Mouse (Mus musculus): ENCODE data around the gene Mid2. TPM values are rescaled to one million over a fixed set of nuclear protein-coding genes. Genes with fewer than 3 reads are reported as not detected.

Gene Mid2
- polyA plus RNA-seq, 1 experiment from 2014 or later = 0.36 TPM

- no peak for ATAC-seq (ENCODE audit: insufficient read depth)
- no peaks in the 10 kb centered on the region for H3K4me1 ChIP-seq (replicated peaks)
- WGBS (ENCODE audit: insufficient replicate concordance) = 57% methylated on average over 4 of the region's 4 CpGs
These were observed 41.7 kb downstream of the Mid2 start for GRCm38 (mm10) chrX:140706077-140706476.

DNA sequence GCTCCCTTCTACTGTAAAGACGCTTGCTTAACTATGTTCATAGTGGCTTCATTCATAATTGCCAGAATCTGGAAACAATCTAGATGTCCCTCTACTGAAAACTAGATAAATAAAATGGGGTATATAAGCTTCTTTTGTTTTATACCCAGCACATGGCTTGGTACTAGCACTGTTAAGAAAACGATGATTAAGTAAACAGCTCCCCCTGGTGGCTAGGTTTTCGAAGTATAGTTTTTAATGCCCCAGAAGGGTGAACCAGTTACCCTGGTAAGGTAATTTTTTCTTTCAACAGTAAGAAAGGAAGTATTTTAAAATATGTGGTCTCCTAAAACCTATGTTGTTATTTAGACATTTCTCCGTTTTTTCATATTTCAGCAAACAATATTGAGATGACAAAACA, 58.0 kb downstream of the Mid2 start:
- Histone ChIP-seq H3K4me3 (replicated peaks) (no peak overlapping the region), H3K4me2 (no peak overlapping the region), H3K9ac (no peak overlapping the region), H3K27me3 (no peaks in the 10 kb centered on the region), H3K4me1 (replicated peaks) (no peaks in the 10 kb centered on the region), H3K36me3 (replicated peaks) (no peaks in the 10 kb centered on the region), H3K27ac (replicated peaks) (no peak overlapping the region), H3K9me3 (replicated peaks) (no peaks in the 10 kb centered on the region)
- ATAC-seq (ENCODE audit: insufficient read depth) = no peak
- WGBS (ENCODE audit: insufficient replicate concordance) = 36% methylated on average over 4 of the region's 4 CpGs

More at GRCm38 (mm10) chrX:140706077-140706476, 41.7 kb downstream of the Mid2 start:
- no peaks in the 10 kb centered on the region for H3K36me3 ChIP-seq (replicated peaks)
- no peak overlapping the region for H3K4me2 ChIP-seq
- no peak overlapping the region for H3K27ac ChIP-seq (replicated peaks)
- no peak overlapping the region for H3K9ac ChIP-seq
- no peaks in the 10 kb centered on the region for H3K9me3 ChIP-seq (replicated peaks)
- peaks cover 6% of the 10 kb centered on the region; the same call in 1 of the 2 replicates for H3K27me3 ChIP-seq
- no peak overlapping the region for H3K4me3 ChIP-seq (replicated peaks)

GRCm38 (mm10) chrX:140738986-140739385, 74.6 kb downstream of the Mid2 start:
- no peak for ATAC-seq (ENCODE audit: insufficient read depth)
- Histone ChIP-seq H3K27ac (replicated peaks) (no peak overlapping the region), H3K27me3 (peaks cover 5% of the 10 kb centered on the region; the same call in 1 of the 2 replicates), H3K4me3 (replicated peaks) (no peak overlapping the region), H3K4me1 (replicated peaks) (no peaks in the 10 kb centered on the region), H3K9me3 (replicated peaks) (no peaks in the 10 kb centered on the region), H3K36me3 (replicated peaks) (no peaks in the 10 kb centered on the region), H3K9ac (no peak overlapping the region), H3K4me2 (no peak overlapping the region)

- Histone ChIP-seq H3K9ac (no peak overlapping the region), H3K27me3 (no peaks in the 10 kb centered on the region), H3K4me2 (no peak overlapping the region), H3K4me3 (replicated peaks) (no peak overlapping the region), H3K27ac (replicated peaks) (no peak overlapping the region), H3K36me3 (replicated peaks) (no peaks in the 10 kb centered on the region), H3K9me3 (replicated peaks) (no peaks in the 10 kb centered on the region), H3K4me1 (replicated peaks) (no peaks in the 10 kb centered on the region)
- WGBS (ENCODE audit: insufficient replicate concordance) = 36% methylated on average over 5 of the region's 5 CpGs
- no peak for ATAC-seq (ENCODE audit: insufficient read depth)
These were observed 78.8 kb downstream of the Mid2 start for GRCm38 (mm10) chrX:140743213-140743612.

DNA sequence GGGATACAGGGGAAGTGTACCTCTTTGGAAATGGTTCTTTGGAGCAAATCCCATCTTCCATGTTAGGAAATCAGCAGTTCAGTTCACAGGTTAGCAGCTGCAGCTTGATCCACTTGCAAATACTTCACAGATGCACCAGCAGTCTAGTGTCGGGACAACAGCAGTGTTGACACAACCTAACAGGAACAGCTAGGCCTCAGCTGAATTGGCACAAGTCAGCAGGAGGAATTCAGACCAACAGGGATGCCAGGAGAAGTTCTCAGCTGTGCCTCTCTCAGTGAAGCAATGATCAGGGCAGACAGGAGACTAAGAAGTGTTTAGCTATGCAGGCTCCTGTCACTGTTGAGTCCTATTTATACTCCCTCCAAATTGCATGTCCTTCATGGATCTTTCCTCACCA, 105.4 kb downstream of the Mid2 start:
- Histone ChIP-seq H3K27ac (replicated peaks) (no peak overlapping the region), H3K4me3 (replicated peaks) (no peak overlapping the region), H3K36me3 (replicated peaks) (no peaks in the 10 kb centered on the region), H3K4me1 (replicated peaks) (no peaks in the 10 kb centered on the region), H3K9me3 (replicated peaks) (no peaks in the 10 kb centered on the region), H3K27me3 (no peaks in the 10 kb centered on the region), H3K9ac (no peak overlapping the region), H3K4me2 (no peak overlapping the region)
- 54% methylated on average over 1 of the region's 1 CpGs for WGBS (ENCODE audit: insufficient replicate concordance)
- no peak for ATAC-seq (ENCODE audit: insufficient read depth)

DNA sequence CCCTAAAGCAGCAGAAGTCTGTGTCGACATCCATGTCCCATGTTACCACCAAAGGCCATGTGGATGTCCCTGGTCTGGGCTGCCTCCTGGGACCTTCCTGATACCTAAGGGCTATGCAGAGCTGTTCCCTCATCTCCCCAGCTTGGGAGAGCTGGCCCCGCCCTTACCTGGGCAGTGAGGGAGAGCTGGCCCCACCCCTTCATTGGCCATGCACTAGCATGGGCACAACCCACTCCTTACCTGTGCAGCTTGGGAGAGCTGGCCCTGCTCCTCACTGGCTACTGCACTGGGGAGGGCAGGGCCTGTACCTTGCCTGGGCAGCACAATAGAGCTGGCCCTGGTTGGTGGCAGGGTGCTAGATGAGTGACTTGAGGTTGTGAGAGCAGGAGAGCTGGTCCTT, 140.9 kb downstream of the Mid2 start:
- H3K4me2 ChIP-seq = no peak overlapping the region
- H3K27me3 ChIP-seq = no peaks in the 10 kb centered on the region; the same call in 1 of the 2 replicates
- no peak overlapping the region for H3K27ac ChIP-seq (replicated peaks)
- ATAC-seq (ENCODE audit: insufficient read depth) = no peak
- no peaks in the 10 kb centered on the region for H3K4me1 ChIP-seq (replicated peaks)
- H3K9ac ChIP-seq = no peak overlapping the region
- no peaks in the 10 kb centered on the region for H3K36me3 ChIP-seq (replicated peaks)
- H3K9me3 ChIP-seq (replicated peaks) = no peaks in the 10 kb centered on the region
- WGBS (ENCODE audit: insufficient replicate concordance) = 44% methylated on average over 2 of the region's 2 CpGs
- H3K4me3 ChIP-seq (replicated peaks) = no peak overlapping the region

DNA sequence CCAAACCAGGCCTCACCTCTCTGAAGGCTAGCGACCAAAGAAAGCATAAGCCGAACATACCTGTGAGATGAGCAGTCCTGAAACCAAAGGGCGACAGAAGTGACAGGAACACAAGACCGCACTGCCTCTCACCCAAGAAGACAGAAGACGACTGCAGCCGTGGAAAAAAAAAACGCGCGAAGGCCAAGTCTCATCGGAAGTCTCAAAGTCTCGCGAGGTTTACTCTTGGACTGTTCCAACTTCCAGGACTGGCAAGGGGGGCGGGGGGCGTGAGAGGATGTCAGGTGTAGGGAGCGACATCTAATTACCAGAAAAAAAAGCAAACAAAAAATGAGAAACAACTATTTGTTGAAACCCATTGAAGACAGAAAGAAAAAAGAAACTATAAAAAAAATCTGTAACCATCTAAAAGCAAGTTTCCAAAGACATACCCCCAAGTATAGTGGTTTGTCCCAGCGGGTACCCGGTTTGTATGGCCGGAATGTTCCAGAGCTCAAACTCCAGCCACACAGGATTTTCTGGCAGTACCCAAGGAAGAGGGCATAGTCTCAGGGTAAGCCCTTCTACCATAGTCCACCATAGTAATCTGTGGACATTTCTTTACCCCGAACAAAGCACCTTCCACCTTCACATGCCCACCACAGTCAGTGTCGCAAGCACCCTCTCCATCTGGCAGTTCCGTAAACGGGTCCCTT, 149.1 kb downstream of the Mid2 start, which contains the start of gene Tex13b:
Gene Tex13b, minus strand, starts transcription at position 122 of the 695 bp plus-strand sequence.
- 80% methylated on average over 22 of the region's 22 CpGs for WGBS (ENCODE audit: insufficient replicate concordance)
- H3K4me1 ChIP-seq (replicated peaks) = no peaks in the 10 kb centered on the region
- no peaks in the 10 kb centered on the region for H3K9me3 ChIP-seq (replicated peaks)
- no peak within 1 kb of the TSS for H3K9ac ChIP-seq
- no peak for ATAC-seq (ENCODE audit: insufficient read depth)
- H3K27ac ChIP-seq (replicated peaks) = no peak within 1 kb of the TSS
- no peaks in the 10 kb centered on the region; the same call in 1 of the 2 replicates for H3K27me3 ChIP-seq
- no peaks in the 10 kb centered on the region for H3K36me3 ChIP-seq (replicated peaks)
- no peak within 1 kb of the TSS for H3K4me2 ChIP-seq
- no peak within 1 kb of the TSS for H3K4me3 ChIP-seq (replicated peaks)

Other genes with a start within 250 kb of the Mid2 start
- gene Prps1, start 208.0 kb upstream of the Mid2 start, polyA plus RNA-seq (2015; fragmentation: Nextera tagmentation; extraction: Ambion mirVana) = 32.4 and 33.6 TPM in 2 replicates
- gene Tsc22d3, start 63.9 kb upstream of the Mid2 start, polyA plus RNA-seq (2015; fragmentation: Nextera tagmentation; extraction: Ambion mirVana) = 18.1 and 19.9 TPM in 2 replicates
- gene Tex13b, start 148.8 kb downstream of the Mid2 start, polyA plus RNA-seq (2015; fragmentation: Nextera tagmentation; extraction: Ambion mirVana) = not detected in 2 replicates
- not detected in 2 replicates for gene Vsig1, start 243.0 kb downstream of the Mid2 start, polyA plus RNA-seq (2015; fragmentation: Nextera tagmentation; extraction: Ambion mirVana)